Mouse (Mus musculus): ENCODE data around the gene Snai1.

DNA sequence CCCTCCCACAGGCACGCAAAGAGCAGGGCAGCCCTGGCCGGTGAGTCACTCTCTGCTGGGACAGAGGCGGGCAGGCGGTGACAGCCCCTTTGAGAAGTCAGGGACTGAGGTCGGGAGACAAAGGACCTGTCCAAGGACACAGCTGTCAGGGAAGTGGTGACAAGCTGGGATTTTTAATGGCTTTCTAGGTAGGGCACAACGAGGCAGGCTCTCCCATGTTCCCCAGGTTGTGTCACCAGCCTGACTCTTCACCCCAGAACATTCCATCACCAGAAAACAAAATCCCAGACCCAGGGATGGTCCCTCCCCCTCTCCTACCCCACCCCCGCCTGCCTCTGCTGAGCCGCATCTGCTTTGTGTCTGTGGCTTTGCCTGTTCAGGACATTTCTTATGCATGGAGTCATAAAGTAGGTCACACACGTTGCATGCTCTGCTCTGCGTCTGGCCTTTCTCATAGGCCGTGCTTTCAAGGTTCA lies 15.0 kb downstream of the Snai1 start:
- TF ChIP-seq CTCF (IDR thresholded peaks at IDR 0.05; ENCODE audit: insufficient read depth, low read depth, low read length) (no peak), POLR2A (IDR thresholded peaks at IDR 0.05; ENCODE audit: insufficient read depth, low read depth, low read length) (no peak)

All from olfactory bulb, adult 2 months (tissue).